Mouse (Mus musculus) heart, embryonic 10.5 days (tissue): ENCODE data around the gene Ndufs4. TPM values are rescaled to one million over a fixed set of nuclear protein-coding genes. Genes with fewer than 3 reads are reported as not detected.

Source experiments
- DNase-seq: peaks from one replicate; pipeline ENCODE4 v3.0.0-alpha.2; 2017; ENCODE audit warnings: low spot score
- H3K27ac ChIP-seq: fragments of 300-500 bp; sonication (generic); 2 replicates; pipeline ENCODE4 v1.5.1; 2016; ENCODE audit warnings: mild to moderate bottlenecking
- H3K27me3 ChIP-seq: fragments of 300-500 bp; sonication (generic); 2 replicates; pipeline ENCODE4 v1.6.1; 2016; ENCODE audit warnings: mild to moderate bottlenecking; ENCODE audit not compliant: poor library complexity, insufficient read depth, severe bottlenecking
- H3K36me3 ChIP-seq: fragments of 300-500 bp; sonication (generic); 2 replicates; pipeline ENCODE4 v1.6.1; 2016; ENCODE audit warnings: mild to moderate bottlenecking, moderate library complexity
- H3K4me1 ChIP-seq: fragments of 300-500 bp; sonication (generic); 2 replicates; pipeline ENCODE4 v1.6.1; 2016; ENCODE audit warnings: mild to moderate bottlenecking
- H3K4me3 ChIP-seq: fragments of 300-500 bp; sonication (generic); 2 replicates; pipeline ENCODE4 v1.5.1; 2016; ENCODE audit warnings: mild to moderate bottlenecking, moderate library complexity
- H3K9me3 ChIP-seq: fragments of 300-500 bp; sonication (generic); 2 replicates; pipeline ENCODE4 v1.6.1; 2016; ENCODE audit warnings: mild to moderate bottlenecking, moderate library complexity
- WGBS: fragments of 180-500 bp; shearing (Covaris S2); methylation state at CpG from one replicate; pipeline ENCODE4 v1.1.7; 2016; 5-methylcytosine and 5-hydroxymethylcytosine counted together
- polyA plus RNA-seq: library from polyadenylated mRNA; unstranded; fragments of >200 nt; fragmentation: Nextera tagmentation; extraction: Ambion mirVana; gene quantifications from 2 replicates; pipeline ENCODE4 v1.2.1, GENCODE M21; 2016

Gene Ndufs4
- polyA plus RNA-seq, 1 experiment from 2014 or later: 318 TPM

- H3K27ac ChIP-seq: peak overlapping the region; percentile 97
- under 1% methylated on average over 37 of the region's 37 CpGs for WGBS
- H3K36me3 ChIP-seq: peaks cover 7% of the 10 kb centered on the region; the same call in 1 of the 2 replicates
- H3K9me3 ChIP-seq: no peaks in the 10 kb centered on the region
- H3K4me3 ChIP-seq: peak overlapping the region; percentile 91
- peaks cover 5% of the 10 kb centered on the region for H3K4me1 ChIP-seq
- DNase-seq: peak; percentile 92
- no peaks in the 10 kb centered on the region for H3K27me3 ChIP-seq
These were observed 412 bp downstream of the Ndufs4 start for GRCm38 (mm10) chr13:114387521-114388171.

- peaks cover 5% of the 10 kb centered on the region for H3K4me1 ChIP-seq
- peaks cover 13% of the 10 kb centered on the region for H3K36me3 ChIP-seq
- DNase-seq: no peak
- H3K27ac ChIP-seq: peak overlapping the region; percentile 97
- H3K4me3 ChIP-seq: peak overlapping the region; percentile 91
- no peaks in the 10 kb centered on the region for H3K9me3 ChIP-seq
- WGBS: 5% methylated on average over 10 of the region's 10 CpGs
- no peaks in the 10 kb centered on the region for H3K27me3 ChIP-seq
These were observed 977 bp downstream of the Ndufs4 start for GRCm38 (mm10) chr13:114387074-114387487.

- H3K4me1 ChIP-seq: 0 out of 2 replicates have a peak, but pooled peaks cover 8% of the 10 kb centered on the region
- peaks cover 29% of the 10 kb centered on the region for H3K36me3 ChIP-seq
- no peaks in the 10 kb centered on the region for H3K27me3 ChIP-seq
- no peak for DNase-seq
- WGBS: 91% methylated on average over 4 of the region's 4 CpGs
- H3K4me3 ChIP-seq: no peak overlapping the region
- H3K27ac ChIP-seq: no peak overlapping the region
- H3K9me3 ChIP-seq: no peaks in the 10 kb centered on the region
These were observed 11.5 kb downstream of the Ndufs4 start for GRCm38 (mm10) chr13:114376511-114376910.

DNA sequence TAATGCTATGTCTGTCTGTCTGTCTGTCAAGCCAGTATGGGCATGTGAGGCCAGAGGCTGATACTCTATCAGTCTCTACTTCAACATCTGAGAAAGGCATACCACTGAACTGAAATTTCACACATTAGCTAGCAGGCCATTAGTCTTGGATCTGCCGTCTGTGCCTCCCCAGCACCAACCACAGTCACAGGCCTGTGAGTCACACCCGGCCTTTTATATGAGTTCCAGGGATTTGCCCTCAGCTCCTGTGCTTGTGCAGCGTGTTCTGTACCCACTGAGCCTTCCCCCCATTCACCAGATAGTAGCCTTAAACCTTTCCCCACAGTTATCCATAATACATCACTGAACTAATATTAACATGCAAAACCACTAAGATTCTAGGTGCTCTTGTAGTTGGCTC, 26.0 kb downstream of the Ndufs4 start:
- WGBS: 70% methylated on average over 3 of the region's 3 CpGs
- no peak for DNase-seq
- Histone ChIP-seq H3K4me3 (no peak overlapping the region), H3K9me3 (no peaks in the 10 kb centered on the region), H3K27me3 (no peaks in the 10 kb centered on the region), H3K27ac (no peak overlapping the region), H3K4me1 (no peaks in the 10 kb centered on the region), H3K36me3 (0 out of 2 replicates have a peak, but pooled peaks cover 6% of the 10 kb centered on the region)

GRCm38 (mm10) chr13:114351321-114351946, 36.6 kb downstream of the Ndufs4 start:
- H3K4me1 ChIP-seq: peaks cover under 1% of the 10 kb centered on the region; the same call in 1 of the 2 replicates
- 76% methylated on average over 8 of the region's 8 CpGs for WGBS
- no peak for DNase-seq
- no peak overlapping the region for H3K27ac ChIP-seq
- no peaks in the 10 kb centered on the region for H3K9me3 ChIP-seq
- H3K36me3 ChIP-seq: no peaks in the 10 kb centered on the region
- H3K4me3 ChIP-seq: no peak overlapping the region
- no peaks in the 10 kb centered on the region for H3K27me3 ChIP-seq

GRCm38 (mm10) chr13:114344979-114345712, 42.9 kb downstream of the Ndufs4 start:
- 79% methylated on average over 13 of the region's 13 CpGs for WGBS
- Histone ChIP-seq H3K36me3 (no peaks in the 10 kb centered on the region), H3K4me1 (peaks cover 18% of the 10 kb centered on the region), H3K4me3 (no peak overlapping the region), H3K27ac (no peak overlapping the region), H3K27me3 (no peaks in the 10 kb centered on the region), H3K9me3 (no peaks in the 10 kb centered on the region)
- no peak for DNase-seq

DNA sequence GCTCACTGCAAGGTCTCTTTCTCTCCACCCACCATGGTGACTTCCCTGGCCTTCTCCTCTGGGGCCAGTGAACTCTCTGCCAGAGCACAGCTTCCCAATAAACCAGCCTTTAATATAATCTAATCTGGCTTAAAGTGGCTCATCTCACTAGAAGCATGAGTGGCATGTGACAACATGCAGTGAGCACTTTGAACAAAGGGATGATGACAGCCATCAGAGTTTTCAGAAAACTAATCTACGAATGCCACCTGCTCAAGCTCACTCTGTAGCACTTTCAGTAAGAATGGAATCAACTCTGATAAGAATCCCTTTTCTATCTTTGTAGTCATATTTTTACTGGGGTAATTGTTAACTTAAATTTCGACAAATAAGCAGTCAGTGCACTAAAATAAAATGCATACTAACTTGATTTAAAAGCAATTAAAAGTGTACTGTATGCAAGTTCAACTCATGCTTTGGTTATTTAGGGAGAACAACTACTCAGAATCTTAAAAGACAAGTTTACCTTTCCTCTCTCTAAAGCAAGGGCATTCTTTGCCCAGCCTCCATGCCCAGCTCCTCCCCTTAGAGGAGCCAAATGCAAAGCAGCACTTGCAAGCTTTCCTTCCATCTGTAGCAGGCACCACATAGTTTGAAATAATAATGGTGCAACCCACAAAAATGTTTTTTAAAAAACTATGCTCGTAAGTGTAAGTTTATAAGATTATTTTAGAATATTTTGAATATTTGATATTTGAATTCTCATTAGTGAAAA, 43.7 kb downstream of the Ndufs4 start:
- Histone ChIP-seq H3K36me3 (no peaks in the 10 kb centered on the region), H3K4me1 (peaks cover 18% of the 10 kb centered on the region), H3K9me3 (no peaks in the 10 kb centered on the region), H3K27me3 (no peaks in the 10 kb centered on the region), H3K27ac (no peak overlapping the region), H3K4me3 (no peak overlapping the region)
- WGBS: 49% methylated on average over 3 of the region's 3 CpGs
- DNase-seq: no peak

DNA sequence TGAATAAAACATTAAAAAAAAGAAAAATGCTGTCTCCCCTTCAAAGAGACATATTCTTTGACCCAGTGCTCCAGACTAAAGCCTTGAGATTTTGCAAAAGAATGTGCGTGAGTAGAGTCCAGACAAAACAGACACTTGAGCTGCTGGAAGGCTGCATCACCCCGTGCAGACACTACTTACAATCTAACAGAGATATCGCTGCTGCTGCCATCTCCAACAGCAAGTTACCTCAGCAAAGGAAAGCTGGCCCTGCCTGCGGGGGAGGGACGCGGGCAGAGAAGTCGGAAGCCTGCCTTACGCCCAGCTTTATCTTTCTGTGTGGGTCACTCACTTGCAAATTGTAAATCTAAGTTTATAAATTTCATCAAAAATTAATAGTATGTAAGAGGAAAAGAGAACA, 45.1 kb downstream of the Ndufs4 start:
- no peak overlapping the region for H3K27ac ChIP-seq
- no peaks in the 10 kb centered on the region for H3K9me3 ChIP-seq
- H3K36me3 ChIP-seq: no peaks in the 10 kb centered on the region
- H3K4me3 ChIP-seq: no peak overlapping the region
- no peaks in the 10 kb centered on the region for H3K27me3 ChIP-seq
- WGBS: 14% methylated on average over 8 of the region's 8 CpGs
- H3K4me1 ChIP-seq: peaks cover 18% of the 10 kb centered on the region
- no peak for DNase-seq

DNA sequence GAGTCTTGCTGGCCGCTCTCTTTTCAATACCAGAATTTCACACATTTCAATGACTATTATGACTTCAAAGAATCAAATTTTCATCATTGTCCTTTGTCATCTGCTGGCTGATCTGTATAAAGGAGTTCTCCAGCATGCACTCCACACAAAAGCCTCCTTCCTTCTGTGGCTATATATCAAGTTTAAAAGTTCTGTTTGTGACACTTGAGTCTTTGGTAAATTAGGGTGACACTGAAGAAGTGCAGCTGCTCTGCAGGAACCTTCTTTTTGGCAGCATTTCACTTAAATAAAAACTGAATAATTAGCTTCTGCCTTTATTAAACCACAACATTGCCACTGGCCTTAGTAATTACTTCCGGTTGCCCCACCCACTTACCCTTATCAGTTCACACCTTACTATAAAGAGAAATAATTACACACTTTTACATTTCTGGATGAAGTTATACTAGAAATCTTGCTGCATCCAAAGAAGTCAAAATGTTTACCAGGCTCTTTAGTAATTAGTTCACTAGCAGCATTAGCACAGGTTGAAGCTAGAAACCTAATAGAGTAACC, 68.1 kb downstream of the Ndufs4 start:
- 88% methylated on average over 2 of the region's 2 CpGs for whole genome bisulfite sequencing
- no peak for DNase-seq

DNA sequence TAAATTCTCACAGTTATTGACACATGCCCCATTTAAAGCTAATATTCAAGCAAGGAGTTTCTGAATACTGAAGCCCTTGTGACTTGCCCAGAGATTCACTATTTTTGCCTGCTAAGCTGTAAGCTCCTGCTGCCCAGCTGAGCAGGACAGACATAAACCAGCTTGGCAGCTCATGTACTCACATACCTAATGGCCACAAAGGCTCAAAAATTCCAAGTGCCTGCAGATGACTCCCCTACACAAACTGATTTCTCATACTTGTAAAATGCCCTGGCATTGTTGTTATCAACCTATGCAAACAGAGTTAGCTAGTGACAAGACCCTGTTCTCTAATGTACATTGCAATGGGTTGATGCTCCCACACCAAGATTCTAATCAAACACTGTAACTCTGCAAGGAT, 68.9 kb downstream of the Ndufs4 start:
- Histone ChIP-seq H3K9me3 (no peaks in the 10 kb centered on the region), H3K27ac (no peak overlapping the region), H3K27me3 (no peaks in the 10 kb centered on the region), H3K4me3 (no peak overlapping the region), H3K36me3 (peaks cover 5% of the 10 kb centered on the region; the same call in 1 of the 2 replicates), H3K4me1 (no peaks in the 10 kb centered on the region)
- no peak for DNase-seq

More for the DNA sequence above, 68.1 kb downstream of the Ndufs4 start:
- Histone ChIP-seq H3K27me3 (no peaks in the 10 kb centered on the region), H3K36me3 (peaks cover 5% of the 10 kb centered on the region; the same call in 1 of the 2 replicates), H3K4me1 (no peaks in the 10 kb centered on the region), H3K27ac (no peak overlapping the region), H3K9me3 (no peaks in the 10 kb centered on the region), H3K4me3 (no peak overlapping the region)

DNA sequence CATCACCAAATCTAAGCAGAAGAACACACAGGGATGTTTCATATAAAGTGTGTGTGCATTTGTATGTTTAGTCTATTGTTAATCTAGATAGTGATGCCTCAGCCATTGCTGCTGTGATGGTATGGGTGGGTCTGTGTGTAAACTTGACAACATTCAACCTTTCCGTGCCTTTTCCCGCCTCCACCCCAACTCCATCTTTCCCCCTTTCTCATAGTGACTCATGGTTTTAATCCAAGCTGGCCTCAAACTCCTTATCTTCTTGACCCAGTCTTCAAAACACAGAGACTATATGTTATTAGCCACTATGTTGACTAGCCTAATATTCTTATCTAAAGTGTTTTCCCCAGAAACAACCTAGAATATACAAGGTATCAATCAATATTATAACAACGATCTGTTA, 72.7 kb downstream of the Ndufs4 start:
- Histone ChIP-seq H3K36me3 (peaks cover 9% of the 10 kb centered on the region; the same call in 1 of the 2 replicates), H3K4me3 (no peak overlapping the region), H3K27me3 (no peaks in the 10 kb centered on the region), H3K4me1 (no peaks in the 10 kb centered on the region), H3K9me3 (no peaks in the 10 kb centered on the region), H3K27ac (no peak overlapping the region)
- 86% methylated on average over 3 of the region's 3 CpGs for WGBS
- no peak for DNase-seq

DNA sequence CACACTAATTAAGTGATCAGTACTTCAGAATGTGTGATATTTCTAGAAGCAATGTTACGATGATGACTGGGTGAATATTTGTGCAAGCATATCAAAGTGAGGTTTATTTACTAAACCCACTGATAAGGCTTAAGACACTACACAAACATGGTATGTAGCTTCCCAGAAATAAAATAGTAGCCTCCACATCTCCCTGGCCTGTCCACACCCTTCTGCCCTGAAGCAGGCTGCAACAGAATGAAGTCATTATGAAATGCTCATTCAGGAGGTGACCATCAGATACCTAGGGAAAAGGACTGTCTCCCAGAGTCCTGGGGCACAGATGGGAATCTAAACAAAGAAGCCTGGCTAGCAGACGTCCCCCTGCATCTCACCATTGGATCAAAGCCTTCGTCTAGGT, 73.1 kb downstream of the Ndufs4 start:
- no peaks in the 10 kb centered on the region for H3K27me3 ChIP-seq
- no peak overlapping the region for H3K4me3 ChIP-seq
- 76% methylated on average over 3 of the region's 3 CpGs for WGBS

More for the DNA sequence above, 73.1 kb downstream of the Ndufs4 start:
- no peaks in the 10 kb centered on the region for H3K9me3 ChIP-seq
- no peak overlapping the region for H3K27ac ChIP-seq
- H3K36me3 ChIP-seq: peaks cover 9% of the 10 kb centered on the region; the same call in 1 of the 2 replicates
- H3K4me1 ChIP-seq: no peaks in the 10 kb centered on the region
- DNase-seq: no peak
